Mouse (Mus musculus): Measurements from ENCODE around the gene Zfp617. TPM values are rescaled to one million over a fixed set of nuclear protein-coding genes. Genes with fewer than 3 reads are reported as not detected.
"Not testable (repeated sequence)": the region's sequence is repeated elsewhere in the genome, so short reads cannot be mapped to it uniquely, and the experiment has no call there.

Gene Zfp617
- total RNA-seq, 4 experiments from 2014 or later = 26.8 to 31.9 (median 27.0) TPM

- DNase-seq (ENCODE audit: low spot score in 2 of 2) = no peak
These were observed 44.1 kb downstream of the Zfp617 start for GRCm38 (mm10) chr8:71952489-71952888.

GRCm38 (mm10) chr8:71952961-71953700, 44.7 kb downstream of the Zfp617 start:
- not testable (repeated sequence) for DNase-seq (ENCODE audit: low spot score in 2 of 2)

GRCm38 (mm10) chr8:71954666-71955065, 46.2 kb downstream of the Zfp617 start:
- DNase-seq (ENCODE audit: low spot score in 2 of 2) = no peak

GRCm38 (mm10) chr8:71960483-71960882, 52.0 kb downstream of the Zfp617 start:
- no peak for DNase-seq (ENCODE audit: low spot score in 2 of 2)

GRCm38 (mm10) chr8:71961796-71962195, 53.4 kb downstream of the Zfp617 start:
- DNase-seq (ENCODE audit: low spot score in 2 of 2) = no peak

- no peak for DNase-seq (ENCODE audit: low spot score in 2 of 2)
These were observed 55.6 kb downstream of the Zfp617 start for GRCm38 (mm10) chr8:71964051-71964450.

- DNase-seq (ENCODE audit: low spot score in 2 of 2) = no peak
These were observed 56.7 kb downstream of the Zfp617 start for GRCm38 (mm10) chr8:71965166-71965565.

- DNase-seq (ENCODE audit: low spot score in 2 of 2) = no peak
These were observed 58.0 kb downstream of the Zfp617 start for GRCm38 (mm10) chr8:71966411-71966810.

- DNase-seq (ENCODE audit: low spot score in 2 of 2) = no peak
These were observed 58.8 kb downstream of the Zfp617 start for GRCm38 (mm10) chr8:71967261-71967660.

GRCm38 (mm10) chr8:71968100-71968499, 59.7 kb downstream of the Zfp617 start:
- DNase-seq (ENCODE audit: low spot score in 2 of 2) = no peak

- no peak for DNase-seq (ENCODE audit: low spot score in 2 of 2)
These were observed 60.2 kb downstream of the Zfp617 start for GRCm38 (mm10) chr8:71968636-71969035.

GRCm38 (mm10) chr8:71971945-71972344, 63.5 kb downstream of the Zfp617 start:
- DNase-seq (ENCODE audit: low spot score in 2 of 2) = no peak

- DNase-seq (ENCODE audit: low spot score in 2 of 2) = no peak
These were observed 65.8 kb downstream of the Zfp617 start for GRCm38 (mm10) chr8:71974211-71974610.

GRCm38 (mm10) chr8:71981032-71981431, 72.6 kb downstream of the Zfp617 start:
- DNase-seq (ENCODE audit: low spot score in 2 of 2) = no peak

GRCm38 (mm10) chr8:71981456-71981855, 73.0 kb downstream of the Zfp617 start:
- no peak for DNase-seq (ENCODE audit: low spot score in 2 of 2)

Other genes with a start within 250 kb of the Zfp617 start
- gene Unc13a, start 236.9 kb upstream of the Zfp617 start, total RNA-seq (2022) = 100 to 1,000 TPM; 219 to 265 (median 239) TPM
- gene Jak3, start 232.3 kb upstream of the Zfp617 start, total RNA-seq (2022) = 10 to 100 TPM in 1 of 4 experiments, 1 to 10 TPM in 3; 4.6 to 10.5 (median 7.9) TPM
- 1 to 10 TPM; 2.1 to 6.9 (median 2.6) TPM for gene Insl3, start 219.4 kb upstream of the Zfp617 start, total RNA-seq (2022)
- gene B3gnt3, start 206.8 kb upstream of the Zfp617 start, total RNA-seq (2022) = under 1 TPM; 0.47 to 0.93 (median 0.56) TPM
- gene Fcho1, start 182.9 kb upstream of the Zfp617 start, total RNA-seq (2022) = 100 to 1,000 TPM in 3 of 4 experiments, 10 to 100 TPM in 1; 92.1 to 120 (median 112) TPM
- gene Zfp709, start 26.6 kb upstream of the Zfp617 start, total RNA-seq (2022) = 10 to 100 TPM in 2 of 4 experiments, 1 to 10 TPM in 2; 8.2 to 12.4 (median 9.8) TPM
- gene Zfp882, start within 50 bp of the Zfp617 start, total RNA-seq (2022) = 10 to 100 TPM; 13.7 to 19.8 (median 17.1) TPM
- 10 to 100 TPM; 17.4 to 22.9 (median 17.9) TPM for gene Zfp961, start 42.4 kb downstream of the Zfp617 start, total RNA-seq (2022)
- not detected for gene Cyp4f18, start 101.0 kb downstream of the Zfp617 start, total RNA-seq (2022)
- not detected for gene Olfr372, start 132.6 kb downstream of the Zfp617 start, total RNA-seq (2022)
- gene Olfr373, start 174.5 kb downstream of the Zfp617 start, total RNA-seq (2022) = not detected
- under 1 TPM in 1 of 4 experiments, not detected in 3; 0.05 TPM for gene Olfr374, start 198.4 kb downstream of the Zfp617 start, total RNA-seq (2022)
- 10 to 100 TPM; 28.9 to 32.3 (median 30.2) TPM for gene Tpm4, start 226.3 kb downstream of the Zfp617 start, total RNA-seq (2022)

Measured in layer of hippocampus, adult 8-10 months (tissue).